Mouse (Mus musculus) bone marrow macrophage, adult 2 months (primary cell): Measurements from ENCODE around the gene Slco4a1.

Source experiments
- CTCF ChIP-seq: IDR thresholded peaks from 2 replicates; pipeline ENCODE4 v1.5.1; 2012; ENCODE audit warnings: low read depth, mild to moderate bottlenecking, low read length, moderate library complexity
- POLR2A ChIP-seq: IDR thresholded peaks from 2 replicates; pipeline ENCODE4 v1.6.1; 2012; ENCODE audit warnings: mild to moderate bottlenecking, low read depth, low read length, borderline replicate concordance

DNA sequence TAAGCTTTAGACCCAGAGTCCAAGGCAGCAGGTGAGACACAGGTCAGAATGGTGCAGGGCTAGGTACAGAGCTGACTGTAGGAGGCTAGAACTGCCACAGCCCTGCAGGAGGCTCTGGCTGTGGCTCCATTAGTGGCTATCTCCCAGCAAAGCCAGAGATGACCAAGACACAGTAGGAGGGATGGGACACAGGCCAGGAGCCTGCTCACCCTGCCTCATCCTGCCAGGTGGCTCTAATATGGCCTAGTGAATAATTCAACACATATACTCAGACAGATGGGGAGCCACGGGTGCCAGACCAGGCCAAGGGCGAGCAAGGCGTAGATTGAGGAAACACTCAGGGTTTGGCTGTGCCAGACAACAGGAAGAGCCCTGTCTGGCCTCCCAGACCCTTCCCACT is 35.4 kb upstream of the Slco4a1 start:
- TF ChIP-seq POLR2A (no peak), CTCF (no peak)
